Mouse (Mus musculus): ENCODE data around the gene Wsb1. TPM values are rescaled to one million over a fixed set of nuclear protein-coding genes. Genes with fewer than 3 reads are reported as not detected.

The Wsb1 gene
- polyA plus RNA-seq, 1 experiment from 2014 or later, result 517 TPM

Other genes starting within 250 kb of the Wsb1 start
- 2.3 and 3.7 TPM in 2 replicates for gene Ksr1, start 108.3 kb downstream of the Wsb1 start, polyA plus RNA-seq (2015; fragmentation: Nextera tagmentation; extraction: Ambion mirVana)
- gene Gm9964, start 42.2 kb upstream of the Wsb1 start, polyA plus RNA-seq (2015; fragmentation: Nextera tagmentation; extraction: Ambion mirVana), result not detected in 2 replicates
- 7.2 and 8.0 TPM in 2 replicates for gene Nf1, start 85.0 kb upstream of the Wsb1 start, polyA plus RNA-seq (2015; fragmentation: Nextera tagmentation; extraction: Ambion mirVana)
- gene Omg, start 249.4 kb upstream of the Wsb1 start, polyA plus RNA-seq (2015; fragmentation: Nextera tagmentation; extraction: Ambion mirVana), result 2.6 and 3.3 TPM in 2 replicates